16 mouse cellular contexts compared by ENCODE assay signal in the genomic region with DNA sequence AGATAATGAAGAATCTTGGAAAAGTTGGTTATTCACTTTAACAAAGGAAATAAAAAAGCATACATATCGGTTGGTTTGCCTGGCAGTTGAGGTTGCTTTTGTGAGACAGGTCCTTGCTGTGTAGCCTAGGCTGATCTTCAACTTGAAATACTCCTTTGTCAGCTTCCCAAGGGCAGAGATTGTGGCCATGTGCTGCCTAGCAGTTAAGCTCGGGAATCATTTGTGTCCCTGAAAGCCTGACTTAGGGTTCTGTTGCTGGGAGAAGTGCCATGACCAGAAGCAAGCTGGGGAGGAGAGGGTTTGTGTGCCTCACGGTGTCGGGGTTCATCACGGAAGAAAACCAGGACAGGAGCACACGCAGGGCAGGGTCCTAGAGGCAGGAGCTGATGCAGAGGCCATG.
DNase-seq lines count a peak whose midpoint lies in the region; ATAC-seq lines count a peak whose summit lies in the region.
"Had no signal": no experiment of that assay in that cellular context is flagged by ENCODE, and none has a peak within 500 bp of the region (broad histone marks: within the 10 kb centered on the region; RNA-seq: fewer than 3 reads in every experiment).

No protein-coding gene starts in this region.

- H3K4me3 ChIP-seq in heart, embryonic 12.5 days: no peak overlapping the region
- H3K4me3 ChIP-seq in midbrain, embryonic 12.5 days: no peak overlapping the region
- no peak overlapping the region for H3K4me3 ChIP-seq in midbrain, embryonic 11.5 days (ENCODE audit: low read depth, low read length)
- H3K4me3 ChIP-seq in midbrain, embryonic 15.5 days: no peak overlapping the region
- H3K4me3 ChIP-seq: embryonic facial prominence, embryonic 10.5 days; erythroblast, embryonic 14.5 days; limb, embryonic 13.5 days; liver, embryonic 15.5 days; neural tube, embryonic 15.5 days had no signal

- peak; percentile 44 for DNase-seq in adrenal gland, adult 2 months
- no peak for DNase-seq in adrenal gland, postnatal 4 days (ENCODE audit: low spot score in 2 of 2)
- no peak for DNase-seq in heart, adult 9 months (ENCODE audit: low spot score in 2 of 2)
- no peak for DNase-seq in midbrain, embryonic 11.5 days (ENCODE audit: low spot score, missing footprints)
- DNase-seq in urinary bladder, postnatal 10 days (ENCODE audit: low spot score): no peak
- DNase-seq: cerebellum, postnatal 25 days had no signal

- WGBS in heart, embryonic 12.5 days: 57% methylated on average over 6 of the region's 6 CpGs
- 68% methylated on average over 6 of the region's 6 CpGs for WGBS in midbrain, embryonic 12.5 days
- WGBS in midbrain, embryonic 11.5 days: 82% methylated on average over 6 of the region's 6 CpGs
- 50% methylated on average over 6 of the region's 6 CpGs for WGBS in midbrain, embryonic 15.5 days

- H3K4me1 ChIP-seq in heart, embryonic 12.5 days (replicated peaks): peaks cover 86% of the 10 kb centered on the region
- peaks cover 61% of the 10 kb centered on the region for H3K4me1 ChIP-seq in midbrain, embryonic 12.5 days
- H3K4me1 ChIP-seq in midbrain, embryonic 11.5 days (ENCODE audit: control insufficient read depth, insufficient read depth, low read length): peaks cover 13% of the 10 kb centered on the region; the same call in 1 of the 2 replicates
- H3K4me1 ChIP-seq in midbrain, embryonic 15.5 days: peaks cover 49% of the 10 kb centered on the region
- H3K4me1 ChIP-seq: liver, embryonic 15.5 days had no signal

- peak overlapping the region; percentile 13; the same call in 1 of the 2 replicates for H3K4me2 ChIP-seq in heart, embryonic 12.5 days
- H3K4me2 ChIP-seq in midbrain, embryonic 12.5 days (replicated peaks): no peak overlapping the region
- no peak overlapping the region for H3K4me2 ChIP-seq in midbrain, embryonic 11.5 days
- H3K4me2 ChIP-seq in midbrain, embryonic 15.5 days: no peak overlapping the region
- H3K4me2 ChIP-seq: limb, embryonic 13.5 days; liver, embryonic 15.5 days; neural tube, embryonic 15.5 days had no signal

- no peaks in the 10 kb centered on the region for H3K9me3 ChIP-seq in heart, embryonic 12.5 days (replicated peaks)
- no peaks in the 10 kb centered on the region for H3K9me3 ChIP-seq in midbrain, embryonic 12.5 days
- no peaks in the 10 kb centered on the region for H3K9me3 ChIP-seq in midbrain, embryonic 11.5 days (ENCODE audit: control insufficient read depth, low read length)
- no peaks in the 10 kb centered on the region for H3K9me3 ChIP-seq in midbrain, embryonic 15.5 days
- H3K9me3 ChIP-seq: embryonic facial prominence, embryonic 10.5 days; limb, embryonic 13.5 days; liver, embryonic 15.5 days; neural tube, embryonic 15.5 days had no signal

- peak overlapping the region; percentile 91 for H3K27ac ChIP-seq in heart, embryonic 12.5 days (ENCODE audit: poor library complexity, severe bottlenecking)
- peak overlapping the region; percentile 63 for H3K27ac ChIP-seq in midbrain, embryonic 12.5 days (replicated peaks)
- H3K27ac ChIP-seq in midbrain, embryonic 11.5 days (ENCODE audit: low read depth, low read length): no peak overlapping the region
- 0 out of 2 replicates have a peak overlapping the region, but pooled peaks have one; percentile 31 for H3K27ac ChIP-seq in midbrain, embryonic 15.5 days
- H3K27ac ChIP-seq: embryonic facial prominence, embryonic 10.5 days; limb, embryonic 13.5 days; liver, embryonic 15.5 days; neural tube, embryonic 15.5 days had no signal

- no peaks in the 10 kb centered on the region for H3K36me3 ChIP-seq in heart, embryonic 12.5 days
- no peaks in the 10 kb centered on the region for H3K36me3 ChIP-seq in midbrain, embryonic 12.5 days
- H3K36me3 ChIP-seq in midbrain, embryonic 11.5 days (ENCODE audit: control insufficient read depth, insufficient read depth, low read length): no peaks in the 10 kb centered on the region
- no peaks in the 10 kb centered on the region for H3K36me3 ChIP-seq in midbrain, embryonic 15.5 days (replicated peaks)
- H3K36me3 ChIP-seq: embryonic facial prominence, embryonic 10.5 days; limb, embryonic 13.5 days; liver, embryonic 15.5 days; neural tube, embryonic 15.5 days had no signal

- H3K9ac ChIP-seq in heart, embryonic 12.5 days: peak overlapping the region; percentile 50; the same call in 1 of the 2 replicates
- no peak overlapping the region for H3K9ac ChIP-seq in midbrain, embryonic 12.5 days (replicated peaks)
- H3K9ac ChIP-seq in midbrain, embryonic 11.5 days (ENCODE audit: low read length): no peak overlapping the region
- H3K9ac ChIP-seq in midbrain, embryonic 15.5 days: no peak overlapping the region
- H3K9ac ChIP-seq: limb, embryonic 13.5 days; liver, embryonic 15.5 days; neural tube, embryonic 15.5 days had no signal

- H3K27me3 ChIP-seq in heart, embryonic 12.5 days (replicated peaks): no peaks in the 10 kb centered on the region
- no peaks in the 10 kb centered on the region for H3K27me3 ChIP-seq in midbrain, embryonic 12.5 days
- no peaks in the 10 kb centered on the region for H3K27me3 ChIP-seq in midbrain, embryonic 11.5 days (ENCODE audit: control insufficient read depth, insufficient read depth, low read length)
- H3K27me3 ChIP-seq in midbrain, embryonic 15.5 days (replicated peaks): no peaks in the 10 kb centered on the region
- H3K27me3 ChIP-seq: CH12.LX; limb, embryonic 13.5 days; liver, embryonic 15.5 days; neural tube, embryonic 15.5 days had no signal

- no peak for ATAC-seq in heart, embryonic 12.5 days (ENCODE audit: insufficient number of reproducible peaks, low FRiP score)
- no peak for ATAC-seq in midbrain, embryonic 12.5 days (ENCODE audit: low FRiP score, low read depth)
- ATAC-seq in midbrain, embryonic 11.5 days (ENCODE audit: low FRiP score): no peak
- ATAC-seq in midbrain, embryonic 15.5 days (replicated peaks): no peak
- ATAC-seq: intestine, embryonic 16.5 days had no signal
